In genomic region chr17:5929031-5929430, GRCm38 (mm10) we compare ENCODE assay signal across 29 mouse cellular contexts. TPM values are rescaled to one million over a fixed set of nuclear protein-coding genes. Genes with fewer than 3 reads are reported as not detected.
A peak's percentile ranks its signal among the peaks of the same experiment; 100 is the strongest.
DNase-seq lines count a peak whose midpoint lies in the region; ATAC-seq and TF ChIP-seq lines count a peak whose summit lies in the region.
"Had no signal": no experiment of that assay in that cellular context is flagged by ENCODE, and none has a peak within 500 bp of the region (broad histone marks: within the 10 kb centered on the region; RNA-seq: fewer than 3 reads in every experiment).

No protein-coding gene starts in this region.

- H3K9me3 ChIP-seq in hindbrain, embryonic 10.5 days: no peaks in the 10 kb centered on the region
- H3K9me3 ChIP-seq: embryonic facial prominence, embryonic 12.5 days; embryonic facial prominence, embryonic 15.5 days; G1E; heart, embryonic 10.5 days; heart, embryonic 13.5 days; hindbrain, embryonic 13.5 days had no signal

- peaks cover 11% of the 10 kb centered on the region for H3K4me1 ChIP-seq in bone marrow macrophage, adult 2 months (ENCODE audit: control insufficient read depth, insufficient read depth, low read length)
- H3K4me1 ChIP-seq in hindbrain, embryonic 10.5 days (replicated peaks): peaks cover 2% of the 10 kb centered on the region
- H3K4me1 ChIP-seq: embryonic facial prominence, embryonic 12.5 days; embryonic facial prominence, embryonic 15.5 days; heart, embryonic 10.5 days; heart, embryonic 13.5 days; hindbrain, embryonic 13.5 days had no signal

- H3K4me3 ChIP-seq in bone marrow macrophage, adult 2 months (ENCODE audit: insufficient read depth, low read length): no peak overlapping the region
- no peak overlapping the region for H3K4me3 ChIP-seq in hindbrain, embryonic 10.5 days
- H3K4me3 ChIP-seq: embryonic facial prominence, embryonic 12.5 days; embryonic facial prominence, embryonic 15.5 days; gastrocnemius, adult 2 months; heart, adult 2 months; heart, embryonic 10.5 days; heart, embryonic 13.5 days; hindbrain, embryonic 13.5 days had no signal

- no peak for TF ChIP-seq CTCF in bone marrow macrophage, adult 2 months (IDR thresholded peaks at IDR 0.05; ENCODE audit: low read depth, low read length)

- peak; percentile 87 to 92 for ATAC-seq in hematopoietic stem cell, adult 5-6 weeks (replicated peaks in 1 of 2; ENCODE audit: insufficient read depth in 1 of 2, low FRiP score in 2 of 2, low TSS enrichment in 1 of 2, low read depth in 1 of 2, poor library complexity in 2 of 2, severe bottlenecking in 2 of 2)
- peak; percentile 84 for ATAC-seq in megakaryocyte progenitor cell, adult 5-6 weeks (replicated peaks; ENCODE audit: poor library complexity)
- ATAC-seq in activated CD4-positive, CD25-positive, alpha-beta regulatory T cell, adult 4 months: no peak
- ATAC-seq: forebrain, embryonic 14.5 days; forebrain, postnatal 0 days; hindbrain, embryonic 16.5 days; intestine, embryonic 16.5 days had no signal

- peak; percentile 34 for DNase-seq in 416B (ENCODE audit: low read depth)
- no peak for DNase-seq in hindbrain, embryonic 10.5 days (ENCODE audit: low spot score)
- DNase-seq in right cerebral cortex, postnatal 25 days: no peak
- DNase-seq: adrenal gland, adult 8-10 months; adrenal gland, postnatal 25 days; B cell, adult 2 months; cerebellum, adult 11-12 months; cerebellum, adult 8-10 months; cerebellum, postnatal 10 days; forebrain, postnatal 0 days; gastrocnemius, adult 2 months; gastrocnemius, postnatal 14 days; heart, adult 2 months; heart, postnatal 14 days; heart, postnatal 4 days had no signal

- H3K36me3 ChIP-seq in hindbrain, embryonic 10.5 days: peaks cover 38% of the 10 kb centered on the region

- peak overlapping the region; percentile 68 for H3K27ac ChIP-seq in bone marrow macrophage, adult 2 months (ENCODE audit: insufficient read depth, low read depth, low read length)
- H3K27ac ChIP-seq in hindbrain, embryonic 10.5 days: no peak overlapping the region
- H3K27ac ChIP-seq: embryonic facial prominence, embryonic 12.5 days; embryonic facial prominence, embryonic 15.5 days; gastrocnemius, adult 2 months; heart, adult 2 months; heart, embryonic 10.5 days; heart, embryonic 13.5 days; hindbrain, embryonic 13.5 days had no signal

- H3K27me3 ChIP-seq in hindbrain, embryonic 10.5 days (ENCODE audit: insufficient read depth, poor library complexity, severe bottlenecking): no peaks in the 10 kb centered on the region
- H3K27me3 ChIP-seq: CH12.LX; embryonic facial prominence, embryonic 12.5 days; embryonic facial prominence, embryonic 15.5 days; heart, embryonic 13.5 days; hindbrain, embryonic 13.5 days had no signal

- no peak for TF ChIP-seq POLR2A in bone marrow macrophage, adult 2 months (IDR thresholded peaks at IDR 0.05; ENCODE audit: borderline replicate concordance, low read depth, low read length)

- WGBS in hindbrain, embryonic 10.5 days: 82% methylated on average over 6 of the region's 6 CpGs

RNA-seq across cellular contexts. Expression of gene Synj2, which starts 12.0 kb away (rescaled TPM):
- polyA plus RNA-seq in bone marrow macrophage, adult 2 months (2012; ENCODE audit: insufficient read depth, insufficient read length, missing spikeins): 9.7 and 11.2 TPM in 2 replicates
- 8.1 and 17.9 TPM in 2 replicates for total RNA-seq in hematopoietic stem cell, adult 5-6 weeks (2017)
- total RNA-seq in megakaryocyte progenitor cell, adult 5-6 weeks (2015): 7.5 and 8.3 TPM in 2 replicates
- total RNA-seq in megakaryocyte progenitor cell, adult 5-6 weeks (2017): 9.8 and 11.0 TPM in 2 replicates
- polyA plus RNA-seq in hindbrain, embryonic 10.5 days (2016; fragmentation: Nextera tagmentation; extraction: Ambion mirVana): 1.6 and 2.4 TPM in 2 replicates
- polyA plus RNA-seq in activated CD4-positive, CD25-positive, alpha-beta regulatory T cell, adult 4 months (2017; shearing (Covaris generic)): 10 to 100 TPM; 12.6 to 13.3 TPM
